Mouse (Mus musculus) thymus, adult 2 months (tissue): ENCODE data around the gene Gas7. TPM values are rescaled to one million over a fixed set of nuclear protein-coding genes. Genes with fewer than 3 reads are reported as not detected.

Experiments used
- DNase-seq: peaks from one replicate; pipeline ENCODE4 v3.0.0; 2021
- H3K27ac ChIP-seq: fragments of 200-500 bp; 2 replicates; pipeline ENCODE4 v1.5.1; 2012; ENCODE audit warnings: low read length, control low read depth; ENCODE audit not compliant: control insufficient read depth, insufficient read depth
- H3K27me3 ChIP-seq: fragments of 200-500 bp; 2 replicates; pipeline ENCODE4 v1.6.1; 2012; ENCODE audit warnings: mild to moderate bottlenecking, low read length, moderate library complexity, mixed read lengths; ENCODE audit not compliant: control insufficient read depth, insufficient read depth
- H3K36me3 ChIP-seq: fragments of 200-500 bp; 2 replicates; pipeline ENCODE4 v1.6.1; 2012; ENCODE audit warnings: mild to moderate bottlenecking, low read length, moderate library complexity; ENCODE audit not compliant: control insufficient read depth, insufficient read depth
- H3K4me1 ChIP-seq: fragments of 200-500 bp; replicated peaks from 2 replicates; pipeline ENCODE4 v1.6.1; 2012; ENCODE audit warnings: low read length; ENCODE audit not compliant: control insufficient read depth, insufficient read depth
- H3K4me3 ChIP-seq: fragments of 200-500 bp; 2 replicates; pipeline ENCODE4 v1.5.1; 2012; ENCODE audit warnings: mild to moderate bottlenecking, low read length, control low read depth, moderate library complexity; ENCODE audit not compliant: control insufficient read depth, insufficient read depth
- CTCF ChIP-seq: fragments of 200-500 bp; IDR thresholded peaks from 2 replicates; pipeline ENCODE4 v1.5.1; 2012; ENCODE audit warnings: mild to moderate bottlenecking, control low read depth, low read length, moderate library complexity, borderline replicate concordance; ENCODE audit not compliant: control insufficient read depth, poor library complexity, insufficient read depth; ENCODE audit errors: extremely low read depth
- POLR2A ChIP-seq: fragments of 200-500 bp; IDR thresholded peaks from 2 replicates; pipeline ENCODE4 v1.6.1; 2012; ENCODE audit warnings: mild to moderate bottlenecking, low read length, control low read depth, moderate library complexity; ENCODE audit not compliant: control insufficient read depth, poor library complexity, insufficient read depth; ENCODE audit errors: extremely low read depth
- WGBS: fragments of 180-500 bp; shearing (Covaris S2); methylation state at CpG from one replicate; pipeline ENCODE4 v1.1.7; 2018; 5-methylcytosine and 5-hydroxymethylcytosine counted together
- polyA plus RNA-seq: library from polyadenylated mRNA; depleted of rRNA; stranded (reverse); fragments of >200 nt; gene quantifications from 2 replicates; pipeline ENCODE4 v1.2.3, GENCODE M21; 2012

Gas7 gene
- polyA plus RNA-seq, 1 experiment = 5.0 TPM

DNA sequence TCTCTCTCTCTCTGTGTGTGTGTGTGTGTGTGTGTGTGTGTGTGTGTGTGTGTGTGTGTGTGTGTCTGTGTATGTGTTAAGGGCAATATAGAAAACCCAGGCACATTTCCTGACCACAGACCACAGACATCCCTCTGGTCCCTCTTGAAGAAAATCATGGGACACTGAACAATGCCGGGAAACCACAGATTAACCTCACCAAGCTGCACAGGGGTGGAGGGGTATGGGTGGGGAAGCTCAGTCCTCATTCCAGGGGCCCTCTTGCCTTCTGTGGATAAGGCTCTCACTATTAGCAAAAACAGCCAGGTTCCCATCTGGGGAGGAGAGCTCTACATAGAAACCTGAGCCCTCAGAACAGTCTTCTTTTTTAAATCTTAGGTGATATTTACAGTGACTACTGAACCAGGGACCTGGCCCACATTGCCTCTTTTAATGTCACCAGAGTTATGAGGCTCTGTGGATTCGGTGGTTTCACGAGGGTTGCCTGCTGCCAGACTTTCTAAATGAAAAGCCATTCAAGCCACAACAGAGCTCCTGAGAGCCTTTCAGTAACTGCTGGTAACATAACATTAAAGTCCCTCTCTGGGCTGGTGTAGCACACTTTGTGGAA is 178.5 kb downstream of the Gas7 start:
- Histone ChIP-seq H3K27ac (no peak overlapping the region), H3K4me1 (no peaks in the 10 kb centered on the region), H3K27me3 (no peaks in the 10 kb centered on the region; the same call in 1 of the 2 replicates), H3K36me3 (no peaks in the 10 kb centered on the region), H3K4me3 (no peak overlapping the region)
- TF ChIP-seq CTCF = no peak
- no peak for TF ChIP-seq POLR2A
- no peak for DNase-seq
- 2% methylated on average over 3 of the region's 3 CpGs for WGBS

DNA sequence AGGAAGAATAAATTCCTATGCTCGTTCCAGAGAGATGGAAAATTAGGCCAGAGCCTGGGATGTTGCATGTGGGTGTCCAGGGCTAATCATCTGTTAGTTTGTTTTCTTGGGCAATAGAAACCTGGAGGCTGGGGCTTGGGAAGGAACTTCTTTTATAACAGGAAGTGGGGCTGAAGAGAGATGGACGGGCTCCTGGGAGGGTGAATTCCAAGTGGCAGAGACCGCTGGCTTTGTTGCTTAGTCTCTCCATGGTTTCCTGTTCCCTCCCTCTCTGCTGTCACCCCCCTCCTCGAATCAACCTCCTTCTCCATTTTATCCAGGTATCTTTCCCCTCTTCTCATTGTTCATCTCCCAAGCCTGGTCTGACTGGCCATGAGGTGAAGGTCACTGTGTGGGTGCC is 181.0 kb downstream of the Gas7 start:
- Histone ChIP-seq H3K27me3 (no peaks in the 10 kb centered on the region), H3K27ac (no peak overlapping the region), H3K4me1 (no peaks in the 10 kb centered on the region), H3K36me3 (no peaks in the 10 kb centered on the region), H3K4me3 (no peak overlapping the region)
- WGBS = 65% methylated on average over 4 of the region's 4 CpGs
- no peak for DNase-seq
- TF ChIP-seq POLR2A = no peak

DNA sequence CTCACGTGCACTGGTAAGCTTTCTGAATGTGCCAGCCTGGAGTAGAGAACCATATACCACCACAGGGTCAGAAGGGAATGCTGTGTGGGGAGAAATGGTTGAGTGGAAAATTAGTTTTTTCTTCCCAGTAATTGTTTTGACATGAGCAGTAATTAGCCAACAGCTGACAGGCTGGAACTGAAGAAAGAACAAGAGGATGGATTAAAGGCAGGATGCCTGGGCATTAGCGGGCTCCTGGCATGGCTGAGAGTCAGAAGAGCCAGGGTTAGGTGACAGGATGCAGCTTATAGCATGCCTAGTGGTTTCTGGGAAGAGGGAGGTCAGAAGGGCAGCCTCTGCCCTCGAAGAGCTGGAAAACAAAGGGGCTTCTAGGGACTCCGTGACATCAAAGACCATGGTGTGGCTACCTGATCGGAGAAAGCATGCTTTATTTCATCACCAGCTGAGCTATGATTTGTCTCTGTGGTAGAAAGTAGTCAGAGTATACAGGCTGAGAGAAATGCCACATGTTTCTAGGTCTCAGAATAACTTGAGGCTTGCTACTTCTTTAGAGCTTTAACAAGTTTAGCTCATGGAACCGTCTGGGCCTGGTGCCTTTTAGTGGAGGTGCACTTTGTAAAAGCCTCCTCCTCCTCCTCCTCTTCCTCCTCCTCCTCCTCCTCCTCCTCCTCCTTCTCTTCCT is 181.8 kb downstream of the Gas7 start:
- no peak for DNase-seq
- TF ChIP-seq POLR2A = no peak
- H3K27me3 ChIP-seq = no peaks in the 10 kb centered on the region
- 72% methylated on average over 6 of the region's 6 CpGs for WGBS
- no peaks in the 10 kb centered on the region for H3K36me3 ChIP-seq
- no peaks in the 10 kb centered on the region for H3K4me1 ChIP-seq
- no peak overlapping the region for H3K4me3 ChIP-seq
- H3K27ac ChIP-seq = no peak overlapping the region

DNA sequence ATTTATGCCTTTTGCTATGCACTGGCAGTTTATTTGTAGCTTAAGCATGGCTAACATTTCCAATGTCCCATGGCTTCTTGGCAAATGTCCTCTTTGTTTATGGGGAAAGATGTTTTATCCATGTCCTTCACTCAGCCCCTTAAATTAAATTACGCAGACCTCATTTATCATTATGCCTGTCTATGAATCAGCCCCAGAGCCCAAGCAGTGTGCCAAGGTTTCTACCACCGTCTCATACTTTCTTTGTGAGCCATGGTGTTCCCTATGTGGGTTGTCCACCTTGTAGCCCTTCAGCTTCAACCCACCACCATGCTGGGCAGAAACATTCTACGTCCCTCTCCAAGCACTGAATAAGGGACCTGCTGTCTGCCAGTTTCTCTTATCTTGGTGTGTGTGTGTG is 183.2 kb downstream of the Gas7 start:
- 95% methylated on average over 3 of the region's 3 CpGs for WGBS
- H3K36me3 ChIP-seq = no peaks in the 10 kb centered on the region
- DNase-seq = no peak

DNA sequence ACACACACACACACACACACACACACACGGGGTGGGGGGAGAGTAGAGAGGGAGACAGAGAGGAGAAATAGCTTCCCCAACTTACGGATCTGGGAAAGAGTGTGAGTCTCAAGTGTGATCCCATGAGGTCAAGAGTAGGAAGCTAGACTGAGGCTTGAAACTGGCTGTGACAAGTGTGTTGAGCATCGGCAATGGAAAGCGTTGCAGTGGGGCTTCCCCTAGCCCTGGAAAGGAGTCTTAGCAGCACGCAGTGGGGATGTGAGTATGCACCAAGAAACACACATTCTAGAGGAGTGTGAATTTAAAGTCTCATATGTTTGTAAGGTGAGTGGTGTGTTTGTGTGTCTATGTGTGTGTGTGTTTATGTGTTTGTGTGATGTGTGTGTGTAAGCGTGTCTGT is 185.1 kb downstream of the Gas7 start:
- no peak for DNase-seq
- no peaks in the 10 kb centered on the region for H3K36me3 ChIP-seq
- 92% methylated on average over 6 of the region's 6 CpGs for WGBS
- no peaks in the 10 kb centered on the region for H3K27me3 ChIP-seq
- H3K4me1 ChIP-seq = no peaks in the 10 kb centered on the region
- TF ChIP-seq POLR2A (no peak), CTCF (no peak)
- no peak overlapping the region for H3K27ac ChIP-seq
- no peak overlapping the region for H3K4me3 ChIP-seq

More for the DNA sequence above, 183.2 kb downstream of the Gas7 start:
- Histone ChIP-seq H3K27ac (no peak overlapping the region), H3K27me3 (no peaks in the 10 kb centered on the region), H3K4me3 (no peak overlapping the region), H3K4me1 (no peaks in the 10 kb centered on the region)
- TF ChIP-seq CTCF (no peak), POLR2A (no peak)

DNA sequence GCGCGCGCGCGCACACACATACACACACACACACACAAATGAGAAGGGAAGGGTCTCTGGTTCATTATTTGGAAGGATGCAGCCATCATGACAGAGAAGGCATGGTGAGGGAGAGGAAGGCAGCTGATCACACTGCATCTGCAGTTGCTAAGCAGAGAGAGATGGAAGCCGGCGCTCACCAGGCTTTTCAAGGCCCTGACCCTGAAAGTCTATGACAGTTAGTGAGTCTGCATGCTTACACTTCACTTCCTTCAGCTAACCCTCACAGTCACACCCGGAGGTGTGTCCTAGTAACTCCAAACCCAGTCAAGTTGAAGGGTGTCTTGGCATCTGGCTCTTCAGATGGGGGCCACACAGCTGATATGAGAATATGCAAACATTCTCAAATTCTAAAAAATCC is 187.2 kb downstream of the Gas7 start:
- DNase-seq = no peak
- 96% methylated on average over 8 of the region's 8 CpGs for WGBS
- TF ChIP-seq CTCF (no peak), POLR2A (no peak)
- Histone ChIP-seq H3K27me3 (no peaks in the 10 kb centered on the region), H3K36me3 (no peaks in the 10 kb centered on the region), H3K27ac (no peak overlapping the region), H3K4me3 (no peak overlapping the region), H3K4me1 (no peaks in the 10 kb centered on the region)

DNA sequence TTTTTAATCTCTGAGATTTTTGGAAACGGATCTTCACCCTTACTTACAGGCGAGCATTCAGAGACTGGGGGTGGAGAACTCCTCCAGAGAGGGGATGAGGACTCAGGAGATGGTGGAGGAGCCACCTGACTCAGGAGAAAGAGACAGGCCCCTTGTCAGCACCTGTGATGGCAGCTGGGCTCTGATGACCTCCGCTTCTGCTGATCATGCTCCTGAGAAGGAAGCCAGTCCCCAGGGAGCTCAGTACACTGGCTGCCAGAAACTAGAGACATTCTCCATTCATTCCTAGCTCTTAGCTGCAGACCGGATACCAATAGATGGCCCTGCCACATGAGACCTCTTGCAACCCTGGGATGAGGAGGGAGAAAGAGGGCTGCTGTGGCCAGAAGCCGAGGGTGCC is 187.6 kb downstream of the Gas7 start:
- DNase-seq = no peak
- H3K4me1 ChIP-seq = no peaks in the 10 kb centered on the region
- TF ChIP-seq CTCF = no peak
- no peak for TF ChIP-seq POLR2A
- no peaks in the 10 kb centered on the region for H3K27me3 ChIP-seq
- no peak overlapping the region for H3K4me3 ChIP-seq
- H3K36me3 ChIP-seq = no peaks in the 10 kb centered on the region
- no peak overlapping the region for H3K27ac ChIP-seq
- WGBS = 92% methylated on average over 5 of the region's 5 CpGs
